Mouse (Mus musculus): Measurements from ENCODE around the gene 2010111I01Rik. TPM values are rescaled to one million over a fixed set of nuclear protein-coding genes. Genes with fewer than 3 reads are reported as not detected.
A peak's percentile ranks its signal among the peaks of the same experiment; 100 is the strongest.

Gene 2010111I01Rik
- polyA plus RNA-seq, 1 experiment from 2014 or later, result 119 TPM

DNA sequence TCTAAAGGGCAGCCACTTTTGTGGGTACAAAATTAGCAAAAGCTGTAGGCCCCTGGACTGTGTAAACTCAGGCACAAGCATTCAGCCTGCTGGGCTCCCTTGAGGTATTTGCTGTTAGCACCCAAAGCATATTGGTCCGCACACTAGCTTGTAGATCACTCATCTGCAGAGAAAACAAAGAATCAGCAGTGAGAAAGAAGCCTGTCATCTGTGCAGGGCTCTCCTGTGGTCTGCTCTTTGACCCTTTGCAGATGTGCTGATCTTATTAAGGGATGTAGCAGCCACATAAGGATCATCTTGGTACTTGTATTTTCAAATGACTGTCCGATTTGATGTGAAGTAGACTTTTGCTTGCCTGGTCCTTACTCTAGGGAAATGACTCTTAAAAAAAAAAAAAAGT is 126.6 kb downstream of the 2010111I01Rik start:
- Histone ChIP-seq H3K27me3 (ENCODE audit: control insufficient read depth, insufficient read depth, low read length) (no peaks in the 10 kb centered on the region), H3K9me3 (replicated peaks; ENCODE audit: control insufficient read depth, low read length) (no peaks in the 10 kb centered on the region), H3K9ac (ENCODE audit: low read length) (no peak overlapping the region), H3K4me2 (ENCODE audit: low read depth, low read length) (no peak overlapping the region), H3K36me3 (ENCODE audit: control insufficient read depth, insufficient read depth, low read length) (no peaks in the 10 kb centered on the region), H3K27ac (ENCODE audit: low read length) (no peak overlapping the region), H3K4me1 (ENCODE audit: control insufficient read depth, insufficient read depth, low read length) (peaks cover 45% of the 10 kb centered on the region), H3K4me3 (replicated peaks; ENCODE audit: low read length) (no peak overlapping the region)
- no peak for ATAC-seq (ENCODE audit: insufficient read depth, low FRiP score)
- 75% methylated on average over 2 of the region's 2 CpGs for WGBS

GRCm38 (mm10) chr13:63092299-63092698 is 127.6 kb downstream of the 2010111I01Rik start:
- H3K27me3 ChIP-seq (ENCODE audit: control insufficient read depth, insufficient read depth, low read length), result no peaks in the 10 kb centered on the region
- peaks cover 49% of the 10 kb centered on the region for H3K4me1 ChIP-seq (ENCODE audit: control insufficient read depth, insufficient read depth, low read length)
- no peaks in the 10 kb centered on the region for H3K9me3 ChIP-seq (replicated peaks; ENCODE audit: control insufficient read depth, low read length)
- H3K4me2 ChIP-seq (ENCODE audit: low read depth, low read length), result no peak overlapping the region
- no peak for ATAC-seq (ENCODE audit: insufficient read depth, low FRiP score)
- no peak overlapping the region for H3K9ac ChIP-seq (ENCODE audit: low read length)
- no peak overlapping the region for H3K27ac ChIP-seq (ENCODE audit: low read length)
- WGBS, result 82% methylated on average over 2 of the region's 2 CpGs
- no peak overlapping the region for H3K4me3 ChIP-seq (replicated peaks; ENCODE audit: low read length)
- H3K36me3 ChIP-seq (ENCODE audit: control insufficient read depth, insufficient read depth, low read length), result no peaks in the 10 kb centered on the region

DNA sequence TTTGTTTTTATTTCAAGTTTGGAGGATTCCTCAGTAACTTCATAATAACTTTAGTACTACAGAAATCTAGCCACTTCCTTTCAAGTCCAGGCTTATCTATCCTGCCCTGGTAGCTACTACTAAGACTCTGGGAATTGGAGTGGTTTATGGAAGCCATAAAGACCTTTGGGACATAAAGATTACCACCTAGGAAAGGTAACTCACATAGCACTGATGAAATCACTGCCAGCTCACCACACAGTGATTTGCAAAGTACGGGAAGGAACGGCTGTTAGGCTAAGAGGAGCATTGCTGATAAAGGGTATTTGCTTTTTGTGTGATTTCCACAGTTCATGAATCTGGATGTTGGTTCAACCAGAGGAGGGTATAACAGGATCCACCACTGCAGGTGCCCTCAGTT is 128.2 kb downstream of the 2010111I01Rik start:
- Histone ChIP-seq H3K4me1 (ENCODE audit: control insufficient read depth, insufficient read depth, low read length) (peaks cover 48% of the 10 kb centered on the region), H3K27ac (ENCODE audit: low read length) (no peak overlapping the region), H3K27me3 (ENCODE audit: control insufficient read depth, insufficient read depth, low read length) (no peaks in the 10 kb centered on the region), H3K36me3 (ENCODE audit: control insufficient read depth, insufficient read depth, low read length) (no peaks in the 10 kb centered on the region), H3K4me3 (replicated peaks; ENCODE audit: low read length) (no peak overlapping the region), H3K9me3 (replicated peaks; ENCODE audit: control insufficient read depth, low read length) (no peaks in the 10 kb centered on the region), H3K9ac (ENCODE audit: low read length) (no peak overlapping the region), H3K4me2 (ENCODE audit: low read depth, low read length) (no peak overlapping the region)
- no peak for ATAC-seq (ENCODE audit: insufficient read depth, low FRiP score)
- WGBS, result 60% methylated on average over 2 of the region's 2 CpGs

GRCm38 (mm10) chr13:63093636-63094035 is 128.9 kb downstream of the 2010111I01Rik start:
- Histone ChIP-seq H3K4me2 (ENCODE audit: low read depth, low read length) (no peak overlapping the region), H3K36me3 (ENCODE audit: control insufficient read depth, insufficient read depth, low read length) (no peaks in the 10 kb centered on the region), H3K9ac (ENCODE audit: low read length) (no peak overlapping the region), H3K4me3 (replicated peaks; ENCODE audit: low read length) (no peak overlapping the region), H3K9me3 (replicated peaks; ENCODE audit: control insufficient read depth, low read length) (no peaks in the 10 kb centered on the region), H3K27me3 (ENCODE audit: control insufficient read depth, insufficient read depth, low read length) (no peaks in the 10 kb centered on the region), H3K27ac (ENCODE audit: low read length) (peak overlapping the region; percentile 68; the same call in 1 of the 2 replicates), H3K4me1 (ENCODE audit: control insufficient read depth, insufficient read depth, low read length) (peaks cover 45% of the 10 kb centered on the region)
- ATAC-seq (ENCODE audit: insufficient read depth, low FRiP score), result no peak
- WGBS, result 79% methylated on average over 6 of the region's 6 CpGs

DNA sequence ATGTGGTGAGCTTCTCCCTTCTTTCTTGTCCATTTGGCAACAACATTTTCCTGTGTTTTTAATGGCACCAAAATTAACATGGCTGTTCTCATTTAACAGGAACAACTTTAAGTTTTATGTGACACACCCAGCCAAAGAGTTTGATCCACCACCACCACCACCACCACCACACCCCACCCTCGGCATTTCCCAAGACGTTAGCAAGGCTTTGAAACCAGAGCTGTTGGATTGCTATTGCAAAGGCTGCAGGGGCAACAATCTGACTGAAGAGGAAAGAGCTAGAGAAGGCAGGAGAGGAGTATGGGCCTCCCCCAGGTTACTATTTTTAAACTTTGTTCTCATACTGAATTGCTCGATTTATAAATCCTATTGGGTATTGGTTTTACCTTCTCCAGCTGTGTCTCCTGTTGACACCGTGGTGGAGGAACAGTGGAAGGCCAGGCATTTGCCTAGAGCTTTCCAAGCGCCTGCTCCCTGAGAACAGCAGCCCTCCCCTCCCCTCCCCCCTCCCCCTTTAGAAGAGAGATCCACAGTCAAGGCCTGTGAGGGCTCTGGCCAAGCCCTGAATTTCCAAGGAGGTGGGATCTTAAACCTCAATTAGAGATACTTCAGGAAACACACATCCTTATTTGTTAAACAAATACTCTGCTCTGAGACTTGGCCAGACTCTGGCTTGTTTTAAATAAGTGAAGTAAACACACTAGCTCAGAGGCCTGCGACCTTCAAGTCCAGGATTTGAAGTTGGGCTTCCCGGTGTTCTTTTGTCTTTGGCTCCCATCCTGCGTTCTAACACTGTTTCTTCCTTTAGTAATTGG is 129.8 kb downstream of the 2010111I01Rik start:
- Histone ChIP-seq H3K27ac (ENCODE audit: low read length) (peak overlapping the region; percentile 68), H3K9ac (ENCODE audit: low read length) (no peak overlapping the region), H3K4me1 (ENCODE audit: control insufficient read depth, insufficient read depth, low read length) (peaks cover 38% of the 10 kb centered on the region), H3K4me3 (replicated peaks; ENCODE audit: low read length) (no peak overlapping the region), H3K36me3 (ENCODE audit: control insufficient read depth, insufficient read depth, low read length) (no peaks in the 10 kb centered on the region), H3K9me3 (replicated peaks; ENCODE audit: control insufficient read depth, low read length) (no peaks in the 10 kb centered on the region), H3K27me3 (ENCODE audit: control insufficient read depth, insufficient read depth, low read length) (no peaks in the 10 kb centered on the region), H3K4me2 (ENCODE audit: low read depth, low read length) (no peak overlapping the region)
- 27% methylated on average over 8 of the region's 8 CpGs for WGBS
- ATAC-seq (ENCODE audit: insufficient read depth, low FRiP score), result peak; percentile 45; the same call in 1 of the 2 replicates

DNA sequence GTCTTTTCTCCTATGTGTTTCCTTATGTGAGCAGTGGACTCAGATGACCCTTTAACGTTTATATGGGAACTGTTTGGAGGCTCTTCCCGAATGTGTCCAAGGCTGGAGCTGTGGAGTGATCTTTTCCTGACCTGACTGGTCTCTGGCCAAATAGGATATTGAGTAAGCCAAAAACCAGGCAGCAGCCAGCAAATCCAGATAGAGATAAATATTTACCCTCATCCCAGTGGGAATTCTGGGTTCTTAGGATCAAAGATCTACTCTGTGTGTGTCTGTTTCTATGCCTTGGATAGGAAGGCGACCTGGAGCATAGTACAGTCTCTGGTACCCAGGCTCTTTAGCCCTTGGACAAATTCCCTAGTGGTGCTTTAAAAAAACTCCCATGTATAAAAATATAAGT is 132.1 kb downstream of the 2010111I01Rik start:
- Histone ChIP-seq H3K4me2 (ENCODE audit: low read depth, low read length) (no peak overlapping the region), H3K27me3 (ENCODE audit: control insufficient read depth, insufficient read depth, low read length) (no peaks in the 10 kb centered on the region), H3K27ac (ENCODE audit: low read length) (peak overlapping the region; percentile 66), H3K4me1 (ENCODE audit: control insufficient read depth, insufficient read depth, low read length) (peaks cover 26% of the 10 kb centered on the region; the same call in 1 of the 2 replicates), H3K9me3 (replicated peaks; ENCODE audit: control insufficient read depth, low read length) (no peaks in the 10 kb centered on the region), H3K36me3 (ENCODE audit: control insufficient read depth, insufficient read depth, low read length) (no peaks in the 10 kb centered on the region), H3K4me3 (replicated peaks; ENCODE audit: low read length) (no peak overlapping the region), H3K9ac (ENCODE audit: low read length) (no peak overlapping the region)
- peak; percentile 82 for ATAC-seq (ENCODE audit: insufficient read depth, low FRiP score)
- 29% methylated on average over 3 of the region's 3 CpGs for WGBS

DNA sequence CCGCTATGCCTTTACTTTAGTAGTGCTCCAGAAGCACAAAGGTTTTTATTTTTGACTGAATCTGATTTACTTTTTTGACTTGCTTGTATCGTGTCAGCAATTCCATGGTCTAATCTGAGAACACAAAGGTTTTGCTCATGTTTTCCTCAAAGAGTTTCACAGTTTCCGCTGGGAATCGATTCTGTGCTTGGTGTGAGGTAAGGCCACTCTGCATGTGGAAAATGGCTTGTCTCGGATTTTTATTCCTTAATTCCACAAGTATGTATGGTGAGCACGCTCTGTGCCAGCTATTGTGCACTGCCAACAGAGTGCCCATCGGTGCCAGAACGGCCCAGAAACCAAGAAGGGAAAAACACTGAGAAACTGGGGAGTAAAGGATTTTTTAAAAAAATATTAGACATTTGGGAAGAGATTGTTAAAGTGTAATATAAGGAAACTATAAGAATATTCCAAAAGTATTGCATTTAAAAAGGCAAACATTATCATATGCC is 132.8 kb downstream of the 2010111I01Rik start:
- Histone ChIP-seq H3K27ac (ENCODE audit: low read length) (peak overlapping the region; percentile 66), H3K4me2 (ENCODE audit: low read depth, low read length) (no peak overlapping the region), H3K9ac (ENCODE audit: low read length) (no peak overlapping the region), H3K27me3 (ENCODE audit: control insufficient read depth, insufficient read depth, low read length) (no peaks in the 10 kb centered on the region), H3K36me3 (ENCODE audit: control insufficient read depth, insufficient read depth, low read length) (no peaks in the 10 kb centered on the region), H3K4me1 (ENCODE audit: control insufficient read depth, insufficient read depth, low read length) (peaks cover 26% of the 10 kb centered on the region; the same call in 1 of the 2 replicates), H3K9me3 (replicated peaks; ENCODE audit: control insufficient read depth, low read length) (no peaks in the 10 kb centered on the region), H3K4me3 (replicated peaks; ENCODE audit: low read length) (no peak overlapping the region)
- 84% methylated on average over 8 of the region's 8 CpGs for WGBS
- no peak for ATAC-seq (ENCODE audit: insufficient read depth, low FRiP score)

GRCm38 (mm10) chr13:63101761-63102160 is 137.1 kb downstream of the 2010111I01Rik start:
- no peak overlapping the region for H3K4me3 ChIP-seq (replicated peaks; ENCODE audit: low read length)
- no peaks in the 10 kb centered on the region for H3K9me3 ChIP-seq (replicated peaks; ENCODE audit: control insufficient read depth, low read length)
- H3K36me3 ChIP-seq (ENCODE audit: control insufficient read depth, insufficient read depth, low read length), result no peaks in the 10 kb centered on the region
- H3K27me3 ChIP-seq (ENCODE audit: control insufficient read depth, insufficient read depth, low read length), result no peaks in the 10 kb centered on the region
- H3K4me1 ChIP-seq (ENCODE audit: control insufficient read depth, insufficient read depth, low read length), result peaks cover 8% of the 10 kb centered on the region; the same call in 1 of the 2 replicates
- H3K9ac ChIP-seq (ENCODE audit: low read length), result no peak overlapping the region
- 58% methylated on average over 12 of the region's 12 CpGs for WGBS
- no peak overlapping the region for H3K27ac ChIP-seq (ENCODE audit: low read length)
- no peak for ATAC-seq (ENCODE audit: insufficient read depth, low FRiP score)
- no peak overlapping the region for H3K4me2 ChIP-seq (ENCODE audit: low read depth, low read length)

- Histone ChIP-seq H3K27ac (ENCODE audit: low read length) (0 out of 2 replicates have a peak overlapping the region, but pooled peaks have one; percentile 8), H3K4me3 (replicated peaks; ENCODE audit: low read length) (no peak overlapping the region)
- WGBS, result 37% methylated on average over 8 of the region's 8 CpGs
Measured at GRCm38 (mm10) chr13:63102848-63103585, 138.3 kb downstream of the 2010111I01Rik start.

More at GRCm38 (mm10) chr13:63102848-63103585, 138.3 kb downstream of the 2010111I01Rik start:
- Histone ChIP-seq H3K36me3 (ENCODE audit: control insufficient read depth, insufficient read depth, low read length) (no peaks in the 10 kb centered on the region), H3K4me1 (ENCODE audit: control insufficient read depth, insufficient read depth, low read length) (peaks cover 6% of the 10 kb centered on the region; the same call in 1 of the 2 replicates), H3K9ac (ENCODE audit: low read length) (no peak overlapping the region), H3K4me2 (ENCODE audit: low read depth, low read length) (no peak overlapping the region), H3K9me3 (replicated peaks; ENCODE audit: control insufficient read depth, low read length) (no peaks in the 10 kb centered on the region), H3K27me3 (ENCODE audit: control insufficient read depth, insufficient read depth, low read length) (no peaks in the 10 kb centered on the region)
- ATAC-seq (ENCODE audit: insufficient read depth, low FRiP score), result no peak
